Mouse (Mus musculus) small intestine, adult 2 months (tissue): Measurements from ENCODE around the gene 5730455P16Rik. TPM values are rescaled to one million over a fixed set of nuclear protein-coding genes. Genes with fewer than 3 reads are reported as not detected.
"Not testable (repeated sequence)": the region's sequence is repeated elsewhere in the genome, so short reads cannot be mapped to it uniquely, and the experiment has no call there.

ENCODE experiments used
- H3K27ac ChIP-seq: fragments of 200-500 bp; 2 replicates; pipeline ENCODE4 v1.5.1; 2012; ENCODE audit warnings: low read depth, low read length, control low read depth, inconsistent platforms; ENCODE audit not compliant: insufficient read depth
- H3K27me3 ChIP-seq: fragments of 200-500 bp; 2 replicates; pipeline ENCODE4 v1.6.1; 2012; ENCODE audit warnings: mild to moderate bottlenecking, moderate library complexity, low read length, inconsistent platforms; ENCODE audit not compliant: control insufficient read depth, insufficient read depth
- H3K36me3 ChIP-seq: fragments of 200-500 bp; 2 replicates; pipeline ENCODE4 v1.6.1; 2012; ENCODE audit warnings: mild to moderate bottlenecking, low read length, control low read depth, inconsistent platforms; ENCODE audit not compliant: control insufficient read depth, insufficient read depth
- H3K4me1 ChIP-seq: fragments of 200-500 bp; 2 replicates; pipeline ENCODE4 v1.6.1; 2012; ENCODE audit warnings: low read length, inconsistent platforms, mixed read lengths; ENCODE audit not compliant: control insufficient read depth, insufficient read depth, insufficient read length
- H3K4me3 ChIP-seq: fragments of 200-500 bp; 2 replicates; pipeline ENCODE4 v1.5.1; 2012; ENCODE audit warnings: low read depth, mild to moderate bottlenecking, control low read depth, inconsistent platforms, low read length, moderate library complexity
- CTCF ChIP-seq: fragments of 200-500 bp; IDR thresholded peaks from 2 replicates; pipeline ENCODE4 v1.5.1; 2012; ENCODE audit warnings: low read depth, mild to moderate bottlenecking, control low read depth, inconsistent platforms, low read length, moderate library complexity, mixed read lengths; ENCODE audit not compliant: insufficient replicate concordance, insufficient read length; ENCODE audit errors: extremely low read depth
- POLR2A ChIP-seq: fragments of 200-500 bp; IDR thresholded peaks from 2 replicates; pipeline ENCODE4 v1.6.1; 2012; ENCODE audit warnings: low read depth, mild to moderate bottlenecking, control low read depth, inconsistent platforms, low read length, moderate library complexity
- WGBS: fragments of 180-500 bp; shearing (Covaris S2); methylation state at CpG from one replicate; pipeline ENCODE4 v1.1.7; 2018; 5-methylcytosine and 5-hydroxymethylcytosine counted together
- polyA plus RNA-seq: library from polyadenylated mRNA; depleted of rRNA; stranded (reverse); fragments of >200 nt; gene quantifications from 2 replicates; pipeline ENCODE4 v1.2.3, GENCODE M21; 2012

5730455P16Rik gene
- polyA plus RNA-seq, 1 experiment = 1.6 TPM

DNA sequence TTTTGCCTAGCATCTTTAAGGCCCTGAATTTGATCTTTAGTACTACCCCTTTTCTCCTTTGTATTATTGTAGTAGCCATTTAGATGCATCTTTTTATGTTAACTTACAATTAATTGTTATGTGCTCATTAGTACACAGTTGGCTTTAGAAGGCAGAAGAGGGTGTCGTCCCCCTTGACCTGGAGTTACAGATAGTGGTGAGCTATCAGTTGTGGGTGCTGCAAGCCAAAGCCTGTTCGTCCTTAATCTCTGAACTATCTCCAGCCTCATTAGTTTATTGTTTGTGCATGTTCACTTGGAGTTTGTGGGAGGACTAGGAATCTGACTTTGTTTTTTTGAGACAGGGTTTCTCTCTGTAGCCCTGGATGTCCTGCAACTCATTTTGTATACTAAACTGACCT lies 9.0 kb upstream of the 5730455P16Rik start:
- Histone ChIP-seq H3K4me3 (no peak overlapping the region), H3K4me1 (0 out of 2 replicates have a peak, but pooled peaks cover 3% of the 10 kb centered on the region), H3K27ac (no peak overlapping the region), H3K27me3 (no peaks in the 10 kb centered on the region), H3K36me3 (peaks cover 33% of the 10 kb centered on the region)
- TF ChIP-seq CTCF (no peak), POLR2A (no peak)
- WGBS = 15% methylated on average over 2 of the region's 2 CpGs

DNA sequence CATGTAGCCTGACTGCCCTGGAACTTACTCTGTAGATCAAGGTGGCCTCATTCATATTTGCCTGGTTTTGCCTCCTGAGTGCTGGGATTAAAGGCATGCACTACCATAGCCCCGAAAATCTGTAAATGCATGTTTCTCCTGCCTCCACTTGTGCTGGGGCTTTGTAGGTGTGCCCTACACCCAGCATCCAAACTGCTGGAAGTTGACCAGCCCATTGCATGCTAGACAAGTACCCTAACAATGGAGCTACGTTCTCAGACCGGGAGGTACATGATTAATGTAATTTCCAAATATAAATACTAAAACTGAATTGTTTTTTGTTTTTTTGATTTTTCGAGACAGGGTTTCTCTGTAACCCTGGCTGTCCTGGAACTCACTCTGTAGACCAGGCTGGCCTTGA lies 7.2 kb upstream of the 5730455P16Rik start:
- 3% methylated on average over 4 of the region's 4 CpGs for WGBS
- no peaks in the 10 kb centered on the region for H3K27me3 ChIP-seq
- TF ChIP-seq CTCF (no peak), POLR2A (no peak)
- peaks cover 24% of the 10 kb centered on the region for H3K36me3 ChIP-seq
- 0 out of 2 replicates have a peak, but pooled peaks cover 3% of the 10 kb centered on the region for H3K4me1 ChIP-seq
- peak overlapping the region; percentile 39; the same call in 1 of the 2 replicates for H3K4me3 ChIP-seq
- no peak overlapping the region for H3K27ac ChIP-seq

DNA sequence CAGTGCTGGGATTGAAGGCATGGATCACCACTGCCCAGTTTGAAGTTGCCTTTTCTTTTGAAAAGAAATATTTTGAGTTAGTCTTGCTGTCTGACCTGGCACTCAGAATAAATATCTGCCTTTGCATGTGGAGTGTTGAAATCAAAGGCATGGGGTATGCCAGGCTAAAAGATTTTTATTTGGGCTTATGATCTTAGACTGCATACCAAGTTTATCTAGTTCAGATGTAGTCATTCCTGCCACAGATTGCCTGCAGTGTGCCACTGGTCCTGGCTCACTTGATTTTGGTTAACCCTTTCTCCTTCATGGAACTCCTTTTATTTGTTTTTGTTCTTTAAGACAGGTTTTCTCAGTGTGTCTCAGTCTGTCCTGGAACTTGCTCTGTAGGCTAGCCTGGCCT lies 6.6 kb upstream of the 5730455P16Rik start:
- Histone ChIP-seq H3K36me3 (peaks cover 18% of the 10 kb centered on the region), H3K27me3 (no peaks in the 10 kb centered on the region), H3K4me3 (peak overlapping the region; percentile 61), H3K4me1 (0 out of 2 replicates have a peak, but pooled peaks cover 3% of the 10 kb centered on the region), H3K27ac (no peak overlapping the region)
- no peak for TF ChIP-seq POLR2A
- no peak for TF ChIP-seq CTCF

DNA sequence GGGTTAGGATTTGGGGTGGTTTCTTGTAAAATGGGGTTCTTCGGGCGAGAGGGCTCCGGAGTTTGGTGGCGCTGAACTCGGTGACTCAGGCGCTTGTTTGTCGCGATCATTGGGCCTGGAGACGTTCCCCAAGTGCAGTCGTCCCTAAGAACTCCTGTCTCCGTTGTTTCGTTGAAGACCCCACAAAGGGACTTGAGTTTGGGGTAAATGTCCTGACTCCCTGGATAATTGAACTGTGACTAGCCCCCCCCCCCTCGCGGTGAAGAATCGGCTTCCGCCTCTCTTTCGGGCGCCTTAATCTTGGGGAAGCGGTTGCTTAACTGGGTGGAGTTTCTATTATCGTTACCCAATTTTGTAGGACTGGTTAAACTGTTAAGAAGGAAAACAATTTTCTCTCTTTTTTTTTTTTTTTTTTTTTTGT lies 5.8 kb upstream of the 5730455P16Rik start:
- under 1% methylated on average over 20 of the region's 20 CpGs for WGBS
- peaks cover 13% of the 10 kb centered on the region for H3K36me3 ChIP-seq
- TF ChIP-seq POLR2A (no peak; the same call in 1 of the 2 replicates), CTCF (0 out of 2 replicates have a peak, but pooled peaks have one; percentile 5)

DNA sequence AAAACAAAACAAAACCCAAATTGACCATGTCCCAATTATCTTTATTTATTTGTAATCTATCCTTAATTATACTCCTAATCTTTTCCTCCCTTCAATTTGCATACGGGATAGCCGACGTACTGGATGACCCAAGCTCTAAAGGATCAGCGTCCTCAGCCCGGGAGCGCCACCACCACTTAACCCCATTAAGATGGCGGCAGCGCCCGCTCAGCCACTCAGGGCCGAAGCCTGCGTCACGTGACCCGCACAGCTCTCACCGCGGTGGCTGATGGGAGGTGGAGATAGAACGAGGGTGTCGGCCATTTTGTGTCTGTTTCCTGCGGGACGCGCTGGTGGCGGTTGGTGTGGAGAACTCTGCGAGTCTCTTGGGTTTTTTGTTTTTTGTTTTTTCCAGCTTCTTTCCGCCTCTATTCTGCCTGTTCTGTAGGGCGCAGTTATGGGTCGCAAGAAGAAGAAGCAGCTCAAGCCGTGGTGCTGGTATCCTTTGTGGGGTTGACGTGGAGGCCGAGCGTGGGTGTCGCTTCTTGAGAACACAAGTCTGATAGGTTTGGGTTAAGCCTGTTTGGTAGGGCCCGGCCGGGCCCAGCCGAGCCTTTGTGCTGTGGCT lies 5.3 kb upstream of the 5730455P16Rik start, which contains the start of gene Zfp207:
Gene Zfp207, plus strand, starts transcription at position 261 of the 607 bp plus-strand sequence.
- Histone ChIP-seq H3K27me3 (no peaks in the 10 kb centered on the region), H3K4me3 (peak within 1 kb of the TSS; percentile 93), H3K27ac (peak within 1 kb of the TSS; percentile 83), H3K4me1 (0 out of 2 replicates have a peak, but pooled peaks cover 3% of the 10 kb centered on the region), H3K36me3 (peaks cover 10% of the 10 kb centered on the region)
- TF ChIP-seq CTCF (peak; percentile 6; the same call in 1 of the 2 replicates), POLR2A (peak; percentile 87; the same call in 1 of the 2 replicates)
- under 1% methylated on average over 33 of the region's 33 CpGs for WGBS

More for the DNA sequence above, 5.8 kb upstream of the 5730455P16Rik start:
- Histone ChIP-seq H3K4me1 (0 out of 2 replicates have a peak, but pooled peaks cover 3% of the 10 kb centered on the region), H3K4me3 (peak overlapping the region; percentile 93), H3K27ac (peak overlapping the region; percentile 83), H3K27me3 (no peaks in the 10 kb centered on the region)

DNA sequence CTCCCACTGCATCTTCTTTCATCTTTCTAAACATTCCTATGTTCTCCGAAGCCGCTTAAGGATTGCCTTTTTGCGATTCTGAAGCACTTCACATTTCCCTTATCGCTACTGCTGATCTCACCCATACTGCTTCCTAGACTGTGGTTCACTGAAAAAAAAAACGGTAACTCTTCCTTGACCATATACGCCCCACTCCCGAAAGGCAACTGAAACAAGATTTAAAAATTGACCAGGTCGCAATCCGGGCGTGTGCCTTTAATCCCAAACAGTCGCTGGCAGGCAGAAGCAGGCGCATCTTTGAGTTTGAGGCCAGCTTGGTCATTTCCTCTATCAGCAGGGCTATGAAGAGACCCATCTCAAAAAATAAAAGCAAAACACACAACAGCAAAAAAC lies 4.8 kb upstream of the 5730455P16Rik start:
- Histone ChIP-seq H3K36me3 (peaks cover 9% of the 10 kb centered on the region), H3K4me3 (peak overlapping the region; percentile 93), H3K27ac (peak overlapping the region; percentile 76), H3K4me1 (0 out of 2 replicates have a peak, but pooled peaks cover 3% of the 10 kb centered on the region), H3K27me3 (no peaks in the 10 kb centered on the region)
- TF ChIP-seq CTCF (no peak), POLR2A (no peak)
- WGBS = under 1% methylated on average over 12 of the region's 12 CpGs

DNA sequence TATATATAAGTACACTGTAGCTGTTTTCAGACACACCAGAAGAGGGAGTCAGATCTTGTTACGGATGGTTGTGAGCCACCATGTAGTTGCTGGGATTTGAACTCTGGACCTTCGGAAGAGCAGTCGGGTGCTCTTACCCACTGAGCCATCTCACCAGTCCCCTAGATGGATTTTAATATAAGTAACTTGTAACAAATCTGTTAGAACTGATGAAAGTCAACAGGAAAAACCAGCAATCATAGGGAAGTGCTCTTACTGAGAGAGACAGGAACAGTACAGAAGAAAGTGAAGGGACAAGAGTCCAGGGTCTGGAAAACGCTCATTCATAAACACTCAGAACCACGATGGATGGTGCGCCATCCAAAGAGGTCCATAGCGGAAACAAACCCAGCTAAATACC lies 1.4 kb upstream of the 5730455P16Rik start:
- WGBS = 91% methylated on average over 7 of the region's 7 CpGs
- H3K36me3 ChIP-seq, H3K4me3 ChIP-seq, H3K27me3 ChIP-seq, H3K27ac ChIP-seq, H3K4me1 ChIP-seq: not testable (repeated sequence)

DNA sequence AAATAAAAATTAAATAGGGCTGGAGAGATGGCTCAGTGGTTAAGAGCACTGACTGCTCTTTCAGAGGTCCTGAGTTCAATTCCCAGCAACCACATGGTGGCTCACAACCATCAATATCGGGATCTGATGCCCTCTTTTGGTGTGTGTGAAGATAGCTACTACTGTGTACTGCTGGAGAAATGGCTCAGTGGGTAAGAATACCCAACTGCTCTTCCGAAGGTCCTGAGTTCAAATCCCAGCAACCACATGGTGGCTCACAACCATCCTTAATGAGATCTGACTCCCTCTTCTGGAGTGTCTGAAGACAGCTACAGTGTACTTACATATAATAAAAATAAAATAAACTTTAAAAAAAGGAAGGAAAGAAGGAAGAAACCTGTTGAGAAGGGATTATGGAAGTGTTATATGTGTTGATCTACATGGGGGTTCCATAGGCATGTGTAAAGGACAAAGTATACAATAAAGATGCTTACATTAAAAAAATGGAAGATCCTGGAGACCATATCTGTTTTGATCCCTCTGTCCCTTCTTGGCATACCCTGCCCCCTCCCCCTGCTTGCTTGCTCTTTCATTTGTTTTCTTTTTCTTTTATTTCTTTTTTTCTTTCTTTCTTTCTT lies 726 bp upstream of the 5730455P16Rik start:
- H3K27ac ChIP-seq, H3K27me3 ChIP-seq, H3K36me3 ChIP-seq, H3K4me1 ChIP-seq, H3K4me3 ChIP-seq: not testable (repeated sequence)
- WGBS = 65% methylated on average over 2 of the region's 2 CpGs
